Mouse (Mus musculus): ENCODE data around the gene Ssu72.
"Not testable (repeated sequence)": the region's sequence is repeated elsewhere in the genome, so short reads cannot be mapped to it uniquely, and the experiment has no call there.

Ssu72 gene

GRCm38 (mm10) chr4:155704721-155705591 lies at the start of gene Ssu72:
TSS of gene Ssu72 (plus strand) at chr4:155704800.
- DNase-seq = peak; percentile 95

- no peak for DNase-seq
These were observed 48.3 kb upstream of the Ssu72 start for GRCm38 (mm10) chr4:155656214-155656751.

- no peak for DNase-seq
These were observed 45.6 kb upstream of the Ssu72 start for GRCm38 (mm10) chr4:155658961-155659360.

- no peak for DNase-seq
These were observed 44.0 kb upstream of the Ssu72 start for GRCm38 (mm10) chr4:155660641-155661040.

- no peak for DNase-seq
These were observed 37.7 kb upstream of the Ssu72 start for GRCm38 (mm10) chr4:155666903-155667302.

GRCm38 (mm10) chr4:155668689-155669597 lies 35.7 kb upstream of the Ssu72 start, which contains the start of gene Mib2:
TSS of gene Mib2 (minus strand) at chr4:155669198.
- DNase-seq = peak; percentile 98

GRCm38 (mm10) chr4:155669598-155670075 lies 35.0 kb upstream of the Ssu72 start:
- no peak for DNase-seq

- DNase-seq = not testable (repeated sequence)
These were observed 34.4 kb upstream of the Ssu72 start for GRCm38 (mm10) chr4:155670236-155670635.

- no peak for DNase-seq
These were observed 32.5 kb upstream of the Ssu72 start for GRCm38 (mm10) chr4:155672082-155672481.

- peak; percentile 63 for DNase-seq
These were observed 28.6 kb upstream of the Ssu72 start for GRCm38 (mm10) chr4:155675991-155676390.

- not testable (repeated sequence) for DNase-seq
These were observed 20.8 kb upstream of the Ssu72 start for GRCm38 (mm10) chr4:155683670-155684277.

GRCm38 (mm10) chr4:155687764-155688163 lies 16.8 kb upstream of the Ssu72 start:
- not testable (repeated sequence) for DNase-seq

GRCm38 (mm10) chr4:155690571-155691375 lies 13.8 kb upstream of the Ssu72 start:
- no peak for DNase-seq

- peak; percentile 18 for DNase-seq
These were observed 12.2 kb upstream of the Ssu72 start for GRCm38 (mm10) chr4:155692421-155692820.

GRCm38 (mm10) chr4:155694111-155694481 lies 10.5 kb upstream of the Ssu72 start, which contains the start of gene Fndc10:
TSS of gene Fndc10 (plus strand) at chr4:155694342.
- DNase-seq = peak; percentile 76

GRCm38 (mm10) chr4:155694482-155695401 lies 9.9 kb upstream of the Ssu72 start:
- DNase-seq = peak; percentile 71

GRCm38 (mm10) chr4:155695531-155696062 lies 9.0 kb upstream of the Ssu72 start:
- no peak for DNase-seq

GRCm38 (mm10) chr4:155696261-155697255 lies 8.0 kb upstream of the Ssu72 start:
- DNase-seq = no peak

- no peak for DNase-seq
These were observed 4.2 kb upstream of the Ssu72 start for GRCm38 (mm10) chr4:155700425-155700824.

Data from lung, postnatal 10 days (tissue).